Mouse (Mus musculus): ENCODE results near the gene Wasl.

Gene Wasl

DNA sequence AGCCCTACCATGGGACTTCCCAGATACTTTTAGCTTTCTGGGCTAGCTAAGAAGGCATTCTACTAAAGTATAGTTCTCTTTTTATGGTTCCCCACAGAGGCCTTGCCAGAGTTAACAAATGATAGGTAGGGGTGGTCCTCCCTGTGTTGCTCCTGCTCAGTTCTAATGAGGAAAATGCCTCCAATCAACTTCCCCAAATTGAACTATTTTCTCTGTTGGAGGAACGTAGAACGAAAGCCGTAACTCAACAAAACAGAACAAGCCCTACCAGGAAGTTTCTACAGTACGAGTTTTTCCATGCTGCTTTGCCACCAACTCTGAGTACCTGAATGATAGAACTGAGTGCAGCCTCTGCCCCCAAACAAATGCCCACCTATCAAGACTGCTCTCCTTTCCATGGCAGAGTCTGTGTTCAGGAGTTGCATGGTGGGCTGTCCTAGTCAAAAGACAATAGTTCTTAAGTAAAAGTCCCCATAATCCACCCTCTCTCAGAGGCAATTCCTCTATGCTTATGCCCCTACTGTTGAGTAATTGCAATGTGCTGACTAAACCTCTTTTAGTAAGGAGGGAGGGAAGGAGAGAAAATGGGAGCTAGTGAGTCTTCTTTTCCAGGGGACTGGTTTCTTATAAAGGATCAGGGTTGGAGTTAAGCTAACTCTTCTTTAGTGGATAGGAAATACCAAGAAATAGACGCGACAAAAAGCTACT lies 19.3 kb downstream of the Wasl start:
- DNase-seq, result no peak

GRCm38 (mm10) chr6:24642960-24643359 lies 21.8 kb downstream of the Wasl start:
- no peak for DNase-seq

DNA sequence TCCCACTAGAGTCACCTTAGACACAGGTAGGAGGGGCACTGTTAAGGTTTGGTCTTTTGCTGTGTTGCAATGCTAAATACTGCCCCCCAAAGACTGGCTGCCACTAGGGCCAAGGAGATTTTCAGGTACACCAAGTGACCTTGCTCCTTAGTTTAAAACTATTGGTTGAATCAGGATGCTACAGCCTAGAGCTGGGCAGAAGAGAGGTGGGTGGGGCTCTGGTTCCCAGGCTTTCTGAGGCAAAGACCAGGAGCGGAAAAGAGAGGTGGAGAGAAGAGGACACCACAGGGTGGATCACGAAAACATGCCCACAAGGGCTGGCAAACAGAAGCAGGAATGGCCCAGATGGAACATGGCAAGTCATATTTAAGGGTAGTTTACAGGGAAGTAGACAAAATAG lies 22.6 kb downstream of the Wasl start:
- DNase-seq, result no peak

DNA sequence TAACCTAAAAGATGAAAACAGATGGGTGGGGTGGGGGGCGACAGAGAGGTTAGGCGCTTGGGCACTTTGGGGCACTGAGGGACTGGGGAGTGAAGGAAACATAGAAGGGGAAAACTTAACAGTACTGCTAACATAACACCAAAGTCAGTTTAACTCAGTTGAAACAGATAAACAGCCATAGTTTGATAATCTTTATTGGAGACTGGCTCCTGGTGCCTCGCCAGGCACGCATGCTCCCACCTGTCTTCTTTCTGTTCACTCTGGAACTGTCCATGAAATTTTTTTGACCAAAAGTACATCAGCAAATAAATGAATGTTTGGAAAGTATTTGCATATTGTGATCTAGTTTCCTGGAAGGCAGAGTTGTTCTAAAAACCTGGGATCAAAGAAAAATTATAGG lies 23.5 kb downstream of the Wasl start:
- DNase-seq, result no peak

DNA sequence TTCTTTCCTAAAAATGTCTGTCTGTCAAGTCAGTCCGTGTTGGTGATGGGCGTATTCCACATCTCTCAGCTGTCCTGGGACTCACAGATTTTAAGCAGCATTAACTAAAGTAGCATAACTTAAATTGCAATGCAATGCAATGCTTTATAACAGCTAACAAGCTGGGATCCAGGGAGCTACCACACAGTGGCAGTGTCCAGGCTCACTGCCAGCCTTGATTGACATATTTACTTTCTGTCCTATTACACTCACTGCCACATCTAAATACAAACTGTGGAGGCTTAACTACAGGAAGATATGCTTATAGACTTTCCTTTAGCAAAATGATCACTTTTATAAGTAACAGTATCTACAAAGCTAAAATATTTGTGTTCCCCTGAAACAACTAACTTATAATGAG lies 29.0 kb downstream of the Wasl start:
- peak in 1 of 2 experiments; percentile 29 for DNase-seq

GRCm38 (mm10) chr6:24634065-24634464 lies 30.7 kb downstream of the Wasl start:
- no peak for DNase-seq

DNA sequence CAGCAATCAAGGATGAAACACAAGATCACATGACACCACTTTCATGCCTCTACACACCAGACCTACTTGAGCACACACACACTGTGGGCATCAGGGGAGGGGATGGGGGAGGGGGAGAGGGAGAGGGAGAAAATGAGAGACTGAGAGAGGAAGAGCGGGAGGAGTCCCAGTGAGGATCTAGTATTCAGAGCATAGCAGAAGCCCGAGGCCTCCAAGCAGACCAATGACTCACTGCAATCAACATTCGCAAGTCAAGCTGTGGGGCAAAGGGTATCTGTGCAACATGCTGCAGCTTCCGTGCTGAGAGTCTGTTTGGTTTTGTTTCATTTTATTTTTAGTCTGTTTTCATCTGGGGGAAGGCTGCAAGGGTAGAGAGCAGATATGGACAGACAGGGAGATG lies 32.7 kb downstream of the Wasl start:
- DNase-seq, result no peak

DNA sequence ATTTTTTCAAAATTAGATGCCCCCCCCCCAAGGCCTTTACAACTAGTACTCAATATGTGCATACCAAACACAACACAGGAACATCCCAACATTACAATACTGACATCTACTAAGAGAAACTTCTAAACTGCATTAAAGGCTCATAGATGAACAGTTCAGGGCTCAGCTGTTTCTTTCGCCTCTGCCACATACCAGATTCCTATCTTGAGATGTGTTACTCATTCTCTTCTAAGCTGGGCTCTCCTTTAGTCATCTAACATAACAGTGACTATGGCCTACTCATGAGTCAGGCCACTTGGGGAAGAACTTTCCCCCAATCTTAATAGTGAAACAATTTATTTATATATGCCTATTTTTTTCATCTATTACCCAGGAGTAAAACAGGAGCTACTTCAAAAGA lies 36.3 kb downstream of the Wasl start:
- no peak for DNase-seq

GRCm38 (mm10) chr6:24627586-24628030 lies 37.2 kb downstream of the Wasl start:
- peak; percentile 78 to 84 for DNase-seq

- DNase-seq, result no peak
Measured at GRCm38 (mm10) chr6:24622098-24622497, 42.7 kb downstream of the Wasl start.

DNA sequence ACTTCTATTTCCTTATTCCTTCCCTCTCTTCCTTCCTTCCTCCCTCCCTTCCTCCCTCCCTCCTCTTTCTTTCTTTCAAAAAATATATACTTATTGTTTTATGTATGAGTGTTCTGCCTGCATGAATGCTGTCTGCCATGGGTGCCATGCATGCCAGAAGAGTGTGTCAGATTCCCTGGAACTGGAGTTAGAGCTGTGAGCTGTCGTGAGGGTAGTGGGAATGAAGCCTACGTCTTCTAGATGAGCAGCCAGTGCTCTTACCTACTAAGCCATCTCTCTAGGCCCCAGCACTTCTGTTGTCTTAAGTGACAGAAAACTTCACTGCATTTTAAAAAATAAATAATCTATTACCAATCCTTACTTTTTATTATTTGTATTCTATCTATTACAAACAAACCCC lies 43.9 kb downstream of the Wasl start:
- no peak for DNase-seq

DNA sequence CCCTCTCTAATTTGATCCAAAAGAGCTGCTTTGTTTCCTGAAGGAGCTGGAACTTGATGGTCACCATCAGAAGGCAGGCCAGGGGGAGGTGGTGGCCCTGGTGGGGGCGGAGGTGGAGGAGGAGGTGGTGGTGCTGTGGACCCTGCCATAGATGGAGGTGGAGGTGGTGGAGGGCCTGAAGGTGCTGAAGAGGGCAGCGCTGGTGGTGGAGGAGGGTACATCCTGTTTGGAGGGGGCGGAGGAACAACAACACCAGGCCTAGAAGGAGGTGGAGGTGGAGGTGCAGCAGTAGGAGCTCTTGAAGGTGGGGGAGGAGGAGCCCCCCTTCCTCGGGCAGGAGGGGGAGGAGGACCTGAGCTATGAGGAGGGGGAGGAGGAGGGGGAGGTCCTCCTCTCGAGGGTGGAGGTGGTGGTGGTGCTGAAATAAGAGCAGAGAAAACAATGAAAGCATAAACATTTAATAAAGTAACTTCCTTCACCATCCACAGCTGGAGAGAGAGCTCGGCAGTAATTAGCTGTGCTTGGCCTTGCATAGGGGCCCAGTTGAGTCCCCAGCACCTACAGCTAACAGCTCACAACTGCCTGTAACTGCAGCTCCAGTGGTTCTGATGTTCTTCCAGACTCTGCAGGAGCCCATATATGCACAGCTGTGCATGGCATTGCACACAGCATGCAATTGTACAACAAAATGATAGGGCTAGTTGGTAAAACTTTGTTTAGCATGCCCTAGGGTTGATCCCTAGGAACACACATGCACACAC lies 45.3 kb downstream of the Wasl start:
- no peak for DNase-seq

GRCm38 (mm10) chr6:24616746-24617145 lies 48.1 kb downstream of the Wasl start:
- peak; percentile 78 to 87 for DNase-seq

DNA sequence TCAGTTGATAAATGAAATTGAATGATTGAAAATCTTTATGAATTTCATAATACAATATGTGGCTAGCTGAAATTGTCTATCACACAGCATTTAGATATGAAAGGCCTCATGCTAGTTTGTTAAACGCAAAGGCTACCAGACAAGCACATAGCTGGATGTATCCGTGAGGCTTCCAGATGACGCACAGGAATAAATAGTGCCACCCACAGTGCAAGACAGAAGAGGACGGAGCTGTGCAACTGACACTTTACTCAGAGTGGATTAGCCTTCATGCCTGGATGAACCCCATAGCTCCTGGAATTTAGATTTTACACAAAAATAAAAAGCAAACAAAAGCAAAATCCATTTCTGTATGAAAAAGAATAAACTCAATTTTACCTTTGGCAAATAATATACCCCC lies 50.9 kb downstream of the Wasl start:
- DNase-seq, result peak; percentile 33 to 36

- DNase-seq, result no peak
Measured at GRCm38 (mm10) chr6:24613346-24613745, 51.5 kb downstream of the Wasl start.

DNA sequence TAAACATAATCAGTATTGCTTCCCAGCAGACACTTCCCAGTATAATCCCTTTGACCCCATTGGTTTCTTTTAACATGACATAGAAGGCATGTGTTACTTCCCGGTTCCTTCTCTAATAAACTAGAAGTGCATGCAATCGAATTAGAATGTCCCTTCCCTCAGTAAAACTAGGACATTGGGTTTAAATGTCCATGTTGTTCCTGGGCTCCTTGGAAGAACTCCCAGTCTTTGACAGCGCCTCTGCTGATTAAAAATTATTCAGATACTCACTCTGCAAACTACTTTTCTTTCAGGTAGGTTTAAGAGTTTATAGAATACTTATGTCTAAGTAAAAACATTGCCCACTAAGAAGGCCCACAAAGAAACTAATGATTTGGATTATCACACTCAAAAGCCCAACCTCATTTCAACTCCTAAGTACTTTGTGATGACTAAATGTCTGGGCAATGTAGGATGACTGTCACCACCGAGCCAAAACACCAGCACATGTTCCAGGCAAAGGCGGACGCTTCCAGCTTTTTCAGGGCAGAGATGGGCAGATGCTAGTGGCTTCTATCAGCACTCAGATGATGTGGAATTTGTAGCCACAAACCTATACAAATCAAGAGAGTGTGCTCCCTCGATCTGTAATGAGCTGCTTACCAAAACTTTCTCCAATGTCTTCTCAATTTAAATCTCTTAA lies 52.6 kb downstream of the Wasl start:
- DNase-seq, result no peak

DNA sequence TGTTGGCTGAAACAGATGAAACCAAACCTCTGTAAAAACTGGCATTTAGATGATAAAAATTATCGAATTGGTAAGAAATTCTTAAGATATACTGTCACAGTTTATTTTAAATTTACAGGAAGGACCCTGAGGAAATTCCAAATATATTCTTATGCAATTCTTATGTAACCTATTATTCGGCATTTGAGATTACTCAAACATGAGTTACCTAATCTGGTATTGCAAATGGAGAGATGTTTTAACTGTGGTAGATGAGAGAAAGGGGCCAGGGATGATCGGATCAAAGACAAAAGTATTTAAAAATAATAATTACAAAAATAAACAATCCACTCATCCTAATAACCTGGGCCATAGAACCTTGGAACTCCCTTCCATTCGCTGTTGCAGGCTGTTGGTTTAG lies 54.5 kb downstream of the Wasl start:
- no peak for DNase-seq

DNA sequence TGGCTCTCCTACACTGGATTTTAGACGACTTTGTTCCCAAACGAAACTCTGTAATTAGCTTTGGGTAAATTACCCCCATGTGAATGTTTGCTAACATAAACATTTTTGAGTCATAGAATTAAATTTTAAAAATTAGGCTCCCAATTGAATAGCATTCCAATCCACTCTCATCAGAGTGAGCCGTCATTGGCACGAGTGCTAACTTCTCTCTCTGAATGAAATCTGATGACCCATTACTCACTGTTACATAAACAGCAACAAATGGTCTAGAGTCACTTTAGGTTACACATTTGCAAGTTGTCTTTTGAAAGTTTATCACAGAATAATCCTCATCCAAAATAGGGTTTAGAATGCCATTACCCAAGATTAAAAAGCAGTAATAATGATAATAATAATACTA lies 55.3 kb downstream of the Wasl start:
- DNase-seq, result no peak

DNA sequence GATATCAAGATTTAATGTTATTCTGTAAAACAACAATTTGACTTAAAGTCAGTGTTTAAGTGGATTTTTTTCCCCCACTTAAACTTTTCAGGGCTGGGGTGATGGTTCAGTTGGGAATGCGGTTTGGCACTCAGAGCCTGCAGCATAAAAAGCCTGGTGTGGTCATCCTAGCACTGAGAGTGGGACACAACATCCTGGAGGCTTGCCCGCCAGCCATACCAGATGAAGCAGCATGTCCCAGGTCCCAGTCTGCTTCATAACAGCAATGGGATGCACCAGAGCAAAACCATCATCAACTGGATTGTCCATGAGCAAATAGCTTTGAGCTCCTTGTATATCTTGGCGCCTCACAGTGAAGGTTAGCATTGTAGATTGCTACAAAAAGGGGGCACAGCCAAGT lies 56.1 kb downstream of the Wasl start:
- no peak for DNase-seq

DNA sequence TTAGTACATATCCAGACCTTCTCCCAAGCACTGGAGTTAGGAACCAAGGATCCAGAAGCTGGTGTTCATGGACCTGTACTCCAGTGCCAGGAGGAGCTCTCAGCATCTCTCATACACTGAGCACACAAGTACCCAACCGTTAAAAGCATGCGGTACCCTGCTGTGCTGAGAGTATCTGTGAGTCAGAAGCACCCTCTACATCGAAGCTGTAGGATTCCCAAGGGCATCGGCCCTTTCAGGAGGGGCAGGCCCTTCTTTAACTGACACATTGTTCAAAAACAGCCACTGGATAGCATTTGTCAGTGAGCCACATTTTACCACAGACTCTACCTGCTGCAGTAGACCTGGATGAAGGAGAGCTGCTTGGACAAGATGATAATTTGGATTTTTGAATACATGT lies 56.7 kb downstream of the Wasl start:
- no peak for DNase-seq

- DNase-seq, result peak; percentile 25 to 29
Measured at GRCm38 (mm10) chr6:24607531-24607930, 57.3 kb downstream of the Wasl start.

DNA sequence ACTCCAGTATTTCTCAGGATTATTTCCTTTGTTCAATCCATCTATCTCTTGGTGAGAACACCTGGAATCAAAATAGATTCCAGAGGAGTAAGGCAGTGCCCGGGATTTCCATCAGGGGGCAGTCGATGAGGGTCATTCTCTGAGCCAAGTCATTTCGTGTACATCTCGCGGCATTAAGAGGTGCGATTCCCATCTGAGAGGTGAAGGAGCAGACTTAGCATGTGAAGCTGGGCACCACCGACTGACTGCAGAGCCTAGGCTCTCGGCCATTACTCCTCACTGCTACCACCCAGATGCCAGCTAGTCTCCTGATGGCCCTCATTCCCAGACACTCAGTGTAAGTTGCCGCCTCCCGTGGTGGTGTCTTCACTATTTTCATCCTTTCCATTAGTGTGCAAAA lies 58.3 kb downstream of the Wasl start:
- DNase-seq, result peak; percentile 30 to 32

DNA sequence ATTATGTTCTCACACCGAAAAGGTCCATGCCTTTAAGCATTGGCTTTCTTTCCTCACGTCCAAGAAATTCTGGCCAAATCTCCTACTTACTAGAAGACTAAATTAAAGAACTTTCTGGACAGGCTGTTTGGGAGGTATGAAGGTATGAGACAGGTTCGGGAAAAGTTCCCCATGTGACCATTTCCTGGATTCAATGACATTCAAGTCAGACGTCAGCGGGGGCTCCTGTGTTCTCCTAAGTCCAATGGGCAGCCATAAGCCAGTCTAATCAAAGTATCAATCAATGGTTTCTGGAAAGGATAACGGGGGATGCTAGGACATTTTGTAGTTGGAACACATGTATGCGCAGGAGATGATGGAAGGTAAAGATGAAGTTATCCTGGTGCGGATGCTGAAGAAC lies 59.2 kb downstream of the Wasl start:
- no peak for DNase-seq

DNA sequence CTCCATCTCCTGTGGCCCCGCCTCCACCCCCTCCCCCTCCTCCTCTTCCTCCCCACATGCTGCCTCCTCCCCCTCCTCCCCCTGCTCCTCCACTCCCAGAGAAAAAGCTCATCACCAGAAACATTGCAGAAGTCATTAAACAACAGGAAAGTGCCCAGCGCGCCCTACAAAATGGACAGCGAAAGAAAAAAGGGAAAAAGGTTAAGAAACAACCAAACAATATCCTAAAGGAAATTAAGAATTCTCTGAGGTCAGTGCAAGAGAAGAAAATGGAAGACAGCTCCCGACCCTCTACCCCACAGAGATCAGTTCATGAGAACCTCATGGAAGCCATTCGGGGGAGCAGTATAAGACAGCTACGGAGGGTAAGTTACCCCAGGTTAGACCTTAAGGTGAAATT lies 60.5 kb downstream of the Wasl start:
- no peak for DNase-seq

Data from cerebellum, postnatal 10 days (tissue).